Mouse (Mus musculus) frontal cortex, postnatal 10 days (tissue): ENCODE data around the gene Ppp1r12b.
"Not testable (repeated sequence)": the region's sequence is repeated elsewhere in the genome, so short reads cannot be mapped to it uniquely, and the experiment has no call there.

Source experiments
- DNase-seq, 2 experiments: peaks; one replicate each; pipeline ENCODE4 v3.0.0; 2022; ENCODE audit warnings: low spot score in 2 of 2, mixed read lengths in 1 of 2

Ppp1r12b gene

DNA sequence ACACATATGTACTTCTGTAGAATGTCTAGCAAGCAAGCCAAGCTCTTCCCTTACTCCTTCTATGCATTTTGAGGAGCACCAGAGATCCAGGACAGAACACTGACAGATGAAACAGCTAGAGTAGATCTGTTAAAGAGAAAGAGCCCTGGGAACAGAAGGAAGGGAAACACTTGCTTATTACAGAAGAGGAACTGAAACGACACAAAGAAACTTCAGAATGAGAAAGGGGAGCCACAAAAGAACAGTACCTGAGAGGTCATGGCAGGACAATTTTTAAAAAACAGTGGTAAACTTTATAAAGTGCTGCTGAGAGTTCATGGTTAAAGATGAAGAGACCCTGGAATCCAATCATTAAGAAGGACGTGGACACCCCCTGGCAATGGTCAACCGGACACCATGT lies 105.4 kb downstream of the Ppp1r12b start:
- DNase-seq, result no peak

DNA sequence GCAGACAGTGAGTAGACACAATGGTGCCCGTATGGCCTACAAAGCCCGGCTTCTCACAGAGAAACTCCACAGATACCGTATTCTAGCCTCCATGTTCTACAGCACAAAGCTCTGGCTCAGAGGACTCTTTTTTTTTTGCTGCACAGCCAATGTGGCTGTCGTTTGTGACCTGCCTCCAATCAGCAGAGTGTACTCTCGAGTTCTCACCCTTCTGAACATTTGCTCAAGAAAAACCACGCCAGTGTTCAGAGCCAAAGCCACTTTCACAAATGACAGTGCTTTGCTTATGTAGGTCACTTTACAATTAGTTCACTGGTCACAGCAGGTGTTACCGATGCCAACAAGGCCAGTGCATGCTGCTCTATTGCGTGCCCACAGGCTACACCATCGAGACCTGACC lies 107.9 kb downstream of the Ppp1r12b start:
- no peak for DNase-seq

DNA sequence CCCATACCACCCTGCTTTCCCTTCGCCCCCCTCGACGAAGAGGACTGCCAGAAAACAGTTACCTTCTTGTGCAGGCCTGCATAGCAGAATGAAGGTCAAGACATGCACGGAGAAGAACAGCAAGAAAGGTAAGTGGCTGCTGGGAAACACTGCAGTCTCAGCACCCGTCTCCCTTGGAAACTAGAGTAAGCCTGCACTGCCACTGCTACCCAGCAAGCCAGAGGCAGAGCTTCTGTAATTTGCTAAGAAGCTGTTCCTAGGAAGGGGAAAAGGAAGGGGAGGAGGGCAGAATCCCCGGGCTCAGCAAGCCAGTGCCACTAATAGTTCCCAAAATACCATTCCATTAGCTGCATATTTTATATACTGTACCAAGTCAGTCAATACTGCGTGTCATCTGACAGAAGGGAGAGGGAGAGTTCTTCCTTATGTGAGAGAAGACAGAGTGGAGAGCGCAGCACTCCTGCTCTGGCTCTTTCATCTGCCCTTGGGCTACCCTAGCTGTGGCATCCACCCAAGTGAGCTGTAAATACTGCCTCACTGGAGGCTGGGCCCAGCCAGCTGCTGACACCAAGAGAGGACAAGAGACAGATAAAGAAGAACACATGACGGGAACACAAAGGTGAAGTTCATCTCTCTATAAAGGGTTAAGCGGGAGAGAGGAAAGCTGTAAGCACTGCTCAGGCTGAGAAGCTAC lies 109.3 kb downstream of the Ppp1r12b start:
- DNase-seq, result no peak

DNA sequence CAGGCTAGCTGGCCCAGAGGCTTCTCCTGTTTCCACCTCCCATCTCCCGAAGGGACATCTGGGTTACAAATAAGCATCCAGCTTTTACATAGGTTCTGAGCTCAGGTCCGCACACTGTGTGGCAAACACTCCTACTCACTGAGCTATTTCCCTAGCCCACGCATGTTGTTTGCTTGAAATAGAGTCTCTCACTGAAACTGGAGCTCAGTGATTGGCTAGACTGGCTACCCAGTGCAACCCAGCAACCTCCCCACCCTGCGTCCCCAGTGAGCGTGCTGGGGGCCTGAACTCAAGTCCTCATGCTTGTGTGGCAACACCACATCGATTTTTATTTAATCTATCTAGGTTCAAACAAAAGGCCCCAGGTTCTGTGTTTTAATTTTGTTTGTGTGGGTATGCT lies 112.4 kb downstream of the Ppp1r12b start:
- DNase-seq, result no peak

DNA sequence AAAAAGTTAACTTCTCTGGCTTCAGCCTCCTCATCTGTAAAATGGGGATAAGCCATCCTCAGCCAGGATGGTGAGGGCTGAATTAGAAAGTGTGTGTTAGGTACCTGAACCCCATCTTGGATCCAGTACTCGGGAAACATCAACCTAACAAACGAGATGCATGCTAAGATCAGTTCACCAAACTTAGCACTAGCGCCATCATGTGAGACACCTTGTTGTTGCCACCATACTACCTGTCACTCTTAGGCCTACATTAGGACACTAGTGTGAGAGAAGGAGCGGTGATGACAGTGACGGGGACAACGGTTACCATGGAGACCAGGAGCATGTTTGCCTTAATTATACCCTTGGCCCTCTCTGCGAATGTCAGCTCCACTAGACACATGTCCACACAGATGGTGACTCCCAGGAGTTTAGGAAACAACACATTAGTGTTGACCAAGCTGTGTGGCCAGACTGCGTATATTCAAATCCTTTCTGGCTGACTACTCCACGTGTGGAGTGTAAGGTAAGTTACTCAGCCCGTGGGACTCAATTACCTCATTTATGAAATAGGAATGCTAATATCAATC lies 118.7 kb downstream of the Ppp1r12b start:
- no peak for DNase-seq

DNA sequence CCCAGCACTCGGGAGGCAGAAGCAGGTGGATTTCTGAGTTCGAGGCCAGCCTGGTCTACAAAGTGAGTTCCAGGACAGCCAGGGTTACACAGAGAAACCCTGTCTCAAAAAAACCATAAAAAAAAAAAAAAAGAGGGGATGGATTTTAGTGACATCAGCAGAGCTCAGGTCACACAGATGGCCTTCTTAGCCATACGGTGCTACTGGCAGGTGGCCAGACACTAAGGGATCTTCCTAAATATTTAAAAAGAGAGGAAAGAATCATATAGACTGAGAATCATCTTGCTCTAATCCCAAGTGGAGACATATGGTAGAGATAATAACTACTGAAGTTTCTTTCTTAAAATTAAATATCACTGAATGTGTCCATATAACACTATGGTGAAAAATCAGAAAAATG lies 124.9 kb downstream of the Ppp1r12b start:
- not testable (repeated sequence) for DNase-seq

DNA sequence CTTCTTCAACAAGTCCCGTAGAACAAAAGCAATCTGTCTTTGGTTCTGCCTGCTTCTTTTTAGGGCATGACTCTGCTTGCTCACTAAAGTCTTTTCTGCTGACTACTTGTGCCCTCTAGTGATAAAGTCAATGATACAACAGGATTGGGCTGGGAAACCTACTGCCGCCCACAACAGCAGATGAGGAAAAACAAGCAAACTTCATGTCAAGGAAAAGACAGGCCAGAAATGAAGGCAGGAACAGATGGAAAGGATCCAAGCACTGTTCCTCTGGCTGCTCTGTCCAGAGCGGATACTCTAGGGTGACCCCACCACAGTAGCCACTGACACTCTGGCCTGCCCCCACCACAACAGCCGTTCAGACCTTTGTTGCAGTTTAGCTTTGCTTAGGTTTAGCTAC lies 126.1 kb downstream of the Ppp1r12b start:
- DNase-seq, result no peak

DNA sequence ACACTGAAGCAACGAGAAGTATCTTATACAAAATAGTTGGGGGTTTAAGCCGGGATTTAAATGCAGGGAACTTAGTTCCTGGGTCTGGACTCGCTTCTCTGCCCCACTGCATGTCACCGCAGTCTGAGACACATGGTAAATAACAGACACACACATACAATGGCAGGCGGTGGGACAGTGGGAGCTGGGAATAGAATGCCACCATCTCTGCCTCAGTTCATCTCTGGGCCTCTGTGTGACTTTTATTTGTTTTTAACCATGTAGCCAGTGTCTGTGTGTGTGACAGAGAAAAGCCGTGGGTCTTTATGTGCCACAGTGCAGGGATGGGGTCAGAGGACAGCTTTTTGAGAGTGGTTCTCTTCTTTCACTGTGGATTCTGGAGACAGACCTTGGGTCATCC lies 130.8 kb downstream of the Ppp1r12b start:
- DNase-seq, result no peak

DNA sequence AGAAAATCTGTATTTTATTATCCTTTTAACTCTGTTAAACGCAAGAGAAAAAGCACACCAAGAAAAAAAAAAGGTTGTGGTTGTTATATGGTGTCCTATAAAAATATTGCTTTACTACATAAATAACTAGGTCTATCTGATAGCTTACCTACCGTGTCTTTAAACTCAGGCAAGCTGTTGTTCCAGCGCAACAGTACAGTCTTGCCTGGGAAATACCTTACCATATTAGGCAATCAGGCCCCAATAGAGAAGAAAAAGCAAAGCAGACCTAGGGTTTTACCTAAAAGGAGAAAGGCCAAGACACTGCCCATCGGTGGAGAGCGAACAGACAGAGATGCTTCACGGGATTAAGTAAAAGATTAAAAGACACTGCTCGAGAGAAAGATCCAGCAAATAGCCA lies 131.9 kb downstream of the Ppp1r12b start:
- DNase-seq, result no peak

DNA sequence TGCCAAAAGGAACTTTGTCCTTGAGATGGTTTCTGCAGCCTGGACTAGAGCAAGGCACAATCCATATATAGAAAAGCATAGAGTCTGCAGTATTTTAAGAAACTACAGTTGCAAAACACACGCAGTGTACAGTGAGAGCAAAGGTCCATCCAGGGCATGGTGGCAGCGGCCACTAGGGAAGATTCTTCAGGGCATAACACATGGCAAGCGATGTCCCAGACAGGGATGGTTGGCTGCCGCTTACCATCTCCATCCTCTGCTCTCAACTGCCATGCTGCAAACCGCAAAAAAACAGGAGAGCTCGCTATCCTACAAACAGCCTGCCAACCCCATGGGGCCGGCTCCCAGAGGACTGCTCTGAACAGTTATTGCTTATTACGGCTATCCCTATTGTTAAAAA lies 132.4 kb downstream of the Ppp1r12b start:
- DNase-seq, result no peak

DNA sequence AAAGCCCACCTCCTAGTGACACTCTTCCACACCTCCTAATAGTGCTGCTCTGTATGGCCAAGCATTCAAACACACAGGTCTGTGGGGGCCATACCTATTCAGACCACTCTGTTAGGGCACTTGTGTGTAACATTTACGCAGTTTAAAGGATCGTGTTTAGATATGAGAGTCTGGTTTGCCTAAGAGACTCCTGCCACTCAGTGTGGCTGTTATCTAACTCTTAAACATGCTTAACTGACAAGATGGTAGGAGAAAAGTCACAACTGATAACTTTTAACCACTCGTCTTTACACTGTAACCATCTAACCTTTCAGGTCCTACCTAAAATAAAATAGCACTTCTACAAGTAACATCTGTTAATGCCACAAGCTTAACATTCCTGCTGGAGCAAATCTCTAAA lies 134.9 kb downstream of the Ppp1r12b start:
- no peak for DNase-seq

DNA sequence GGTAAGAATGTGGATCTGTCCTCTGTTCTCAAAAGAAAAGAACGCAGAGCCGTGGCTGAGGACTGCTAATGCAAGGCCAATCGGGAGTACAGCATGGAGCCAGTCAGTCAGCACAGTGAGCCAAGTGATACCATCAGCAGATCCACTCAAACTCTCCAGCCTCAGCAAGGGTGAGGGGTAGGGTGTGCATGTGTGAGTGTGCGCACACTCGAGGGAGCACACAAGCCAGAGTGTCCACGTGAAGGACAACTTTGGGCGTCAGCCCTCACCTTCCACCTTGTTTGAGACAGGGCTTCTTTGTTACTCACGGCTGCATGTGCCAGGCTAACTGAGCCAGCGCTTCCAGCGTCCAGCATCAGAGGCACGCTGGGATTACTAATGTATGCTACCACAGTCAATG lies 136.5 kb downstream of the Ppp1r12b start:
- no peak for DNase-seq

DNA sequence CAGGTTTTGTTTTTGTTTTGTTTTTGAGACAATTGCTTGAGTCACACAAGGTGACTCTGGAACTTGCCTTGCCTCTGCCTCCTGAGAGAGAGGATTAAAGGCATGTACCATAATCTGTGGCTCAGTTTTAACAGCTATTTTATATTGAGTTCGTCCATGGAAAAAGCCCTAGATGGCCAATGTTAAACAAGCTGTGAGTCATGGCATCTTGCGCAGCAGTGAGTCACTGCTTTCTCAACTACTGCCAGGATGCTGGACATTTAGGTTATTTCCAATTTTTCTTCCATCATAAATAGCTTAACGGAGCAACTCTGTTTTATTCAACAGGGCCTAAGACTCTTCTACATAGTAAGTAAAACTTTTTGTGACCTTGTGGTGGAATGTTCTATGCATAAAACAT lies 137.0 kb downstream of the Ppp1r12b start:
- no peak for DNase-seq

DNA sequence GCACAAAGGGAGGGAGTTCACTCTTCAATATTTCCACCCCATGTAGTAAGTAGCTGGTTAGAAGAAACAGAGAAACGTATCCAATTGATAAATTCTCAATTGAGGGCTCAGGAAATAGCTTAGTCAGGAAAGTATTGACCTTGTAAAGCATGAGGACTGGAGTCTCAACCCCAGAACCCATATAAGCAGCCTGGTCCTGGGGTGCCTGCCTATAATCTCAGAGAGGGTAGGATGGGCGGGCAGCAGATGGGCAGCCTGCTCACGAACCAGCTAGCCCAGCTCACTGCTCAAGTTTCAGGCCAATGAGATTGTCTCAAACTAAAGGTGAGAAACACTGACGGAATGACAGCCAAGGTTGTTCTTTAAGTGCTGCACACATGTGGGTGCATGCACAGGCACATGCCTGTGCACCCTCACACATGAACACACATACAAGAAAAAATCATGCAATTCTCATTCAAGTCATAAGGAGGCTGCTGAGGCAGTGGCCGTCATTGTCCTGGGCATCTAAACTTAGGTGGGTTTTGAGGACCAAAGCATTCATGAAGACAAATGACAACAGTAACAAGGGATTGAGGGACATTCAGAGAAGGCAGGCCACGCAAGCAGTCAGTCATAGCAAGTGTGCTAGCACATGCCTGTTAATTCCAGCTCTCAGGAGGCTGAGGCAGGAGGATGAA lies 137.7 kb downstream of the Ppp1r12b start:
- DNase-seq, result no peak

DNA sequence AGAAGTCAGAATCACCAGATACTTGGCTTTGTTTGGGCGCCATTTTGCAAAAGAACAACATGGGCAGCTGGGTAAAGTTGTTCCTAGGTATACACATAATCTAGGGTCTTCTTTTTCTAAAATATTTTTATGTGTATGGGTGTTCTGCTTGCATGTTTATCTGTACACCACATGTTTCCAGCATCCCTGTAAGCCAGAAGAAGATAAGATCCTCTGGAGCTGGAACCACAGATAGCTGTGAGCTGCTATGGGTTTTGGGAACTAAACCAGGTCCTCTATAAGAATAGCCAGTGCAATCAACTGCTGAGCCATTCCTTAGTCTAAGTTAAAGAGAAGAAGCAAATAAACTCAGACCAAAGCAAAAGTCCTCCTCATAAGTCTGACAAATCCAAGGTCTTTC lies 138.6 kb downstream of the Ppp1r12b start:
- DNase-seq, result no peak

DNA sequence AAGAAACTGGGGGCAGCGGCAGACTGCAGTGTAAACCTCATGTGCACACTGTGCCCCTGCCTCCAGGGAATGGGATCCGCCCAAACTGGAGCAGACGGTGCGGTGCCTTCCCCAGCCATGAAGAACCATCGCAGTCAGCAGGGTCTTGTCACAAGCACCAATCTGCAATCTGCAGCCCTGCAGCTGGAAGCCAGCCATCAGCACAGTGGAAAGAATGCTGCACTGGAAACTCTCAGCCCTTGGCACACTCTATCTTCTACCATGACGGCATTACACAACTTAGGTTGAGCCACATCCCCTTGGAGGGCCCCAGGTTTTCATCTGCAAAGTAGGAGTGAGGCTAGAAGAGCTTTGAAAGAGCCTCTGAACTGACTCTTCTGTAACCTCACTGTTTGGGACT lies 139.1 kb downstream of the Ppp1r12b start:
- no peak for DNase-seq

DNA sequence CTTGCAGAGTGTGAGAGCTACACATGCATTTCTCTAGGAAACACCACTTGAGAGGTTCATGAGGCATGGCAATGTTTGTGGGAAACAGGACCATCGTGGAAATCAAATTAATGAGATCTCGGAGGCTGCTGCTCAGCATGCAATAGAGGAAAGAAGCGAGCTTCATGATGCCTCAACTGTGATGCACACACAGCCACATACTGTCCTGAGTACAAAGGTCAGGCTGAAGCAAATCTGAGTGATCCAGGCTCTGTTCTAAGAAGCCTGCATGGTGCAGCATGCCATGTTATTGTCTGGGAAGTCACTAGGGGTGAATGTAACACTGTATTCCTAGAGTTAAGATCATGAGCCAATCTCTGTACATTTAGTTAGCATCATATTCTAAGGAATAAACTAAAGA lies 140.0 kb downstream of the Ppp1r12b start:
- no peak for DNase-seq

DNA sequence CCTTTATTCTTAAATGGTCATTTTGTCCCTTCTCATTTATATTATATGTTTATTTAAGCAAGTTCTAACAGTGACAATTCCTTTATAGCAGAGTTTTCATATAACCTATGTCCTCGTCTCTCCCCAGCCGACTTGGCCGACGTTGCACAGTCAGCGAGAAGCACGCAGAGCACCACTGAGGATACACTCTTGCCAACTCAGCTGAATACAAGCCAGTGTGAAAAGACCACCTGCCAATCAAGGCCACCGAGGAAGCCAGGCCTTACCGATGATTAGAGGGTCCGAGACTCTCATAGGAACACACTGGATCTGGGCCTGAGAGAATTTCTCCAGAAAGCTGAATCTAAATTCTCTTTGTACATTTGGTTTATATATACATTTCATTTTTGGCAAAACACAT lies 150.3 kb downstream of the Ppp1r12b start:
- DNase-seq, result no peak

DNA sequence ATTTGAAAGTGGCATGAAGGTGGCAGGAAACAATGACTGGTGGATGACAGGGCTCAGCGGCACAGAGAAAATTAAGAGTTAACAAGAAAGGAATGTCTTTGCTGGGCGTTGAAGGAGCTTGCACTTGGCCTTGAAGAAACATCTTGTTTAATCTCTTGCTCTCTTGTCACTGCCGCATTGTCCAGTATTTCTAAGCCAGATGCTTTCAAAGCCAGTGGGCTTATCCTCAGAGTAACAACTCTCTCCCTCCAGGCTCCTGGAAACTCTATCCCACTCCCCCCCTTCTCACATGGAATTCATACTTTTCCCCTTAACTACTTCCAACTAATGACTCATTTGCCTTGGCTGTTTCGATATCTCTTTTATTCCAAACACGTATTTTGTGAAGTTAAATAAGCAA lies 151.4 kb downstream of the Ppp1r12b start:
- DNase-seq, result no peak

DNA sequence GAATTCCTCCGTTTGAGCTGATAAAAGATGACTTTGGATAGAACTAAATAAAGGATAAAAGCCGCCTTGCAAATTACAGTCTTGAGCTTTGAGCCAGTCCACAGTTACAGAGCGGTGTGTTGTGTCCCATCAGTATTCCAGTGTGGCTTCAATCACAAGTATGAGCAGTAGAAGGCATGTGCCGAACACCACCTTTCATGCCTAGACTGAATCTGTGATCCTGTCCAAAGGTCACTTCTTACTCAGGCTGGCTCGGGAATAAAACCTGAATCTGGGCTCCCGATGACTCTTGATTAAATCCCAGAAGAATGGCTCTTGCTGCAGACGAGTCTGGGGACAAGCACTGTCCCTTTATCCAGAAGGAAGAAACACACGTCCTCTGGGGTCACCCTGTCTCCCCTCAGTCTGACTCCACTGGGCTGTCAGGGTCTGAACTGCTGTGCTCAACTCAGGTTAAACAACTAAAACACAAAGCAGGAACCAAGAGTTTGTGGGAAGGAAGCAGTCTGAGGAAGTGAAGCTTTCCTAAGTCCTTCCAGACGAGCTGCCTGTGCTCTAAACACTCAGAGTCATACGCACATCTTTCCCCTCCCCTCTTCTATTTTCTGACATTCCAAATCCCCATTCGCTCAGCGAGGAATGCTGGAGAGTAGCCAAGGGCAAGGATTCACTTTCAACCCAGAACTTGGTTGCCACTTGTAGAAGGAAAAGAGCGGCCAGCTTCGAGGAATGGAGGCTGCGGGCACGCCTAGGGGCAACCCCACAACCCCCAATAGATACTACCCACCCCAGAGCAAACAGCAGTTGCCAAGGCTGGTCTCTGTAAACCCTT lies 152.2 kb downstream of the Ppp1r12b start:
- DNase-seq, result no peak

DNA sequence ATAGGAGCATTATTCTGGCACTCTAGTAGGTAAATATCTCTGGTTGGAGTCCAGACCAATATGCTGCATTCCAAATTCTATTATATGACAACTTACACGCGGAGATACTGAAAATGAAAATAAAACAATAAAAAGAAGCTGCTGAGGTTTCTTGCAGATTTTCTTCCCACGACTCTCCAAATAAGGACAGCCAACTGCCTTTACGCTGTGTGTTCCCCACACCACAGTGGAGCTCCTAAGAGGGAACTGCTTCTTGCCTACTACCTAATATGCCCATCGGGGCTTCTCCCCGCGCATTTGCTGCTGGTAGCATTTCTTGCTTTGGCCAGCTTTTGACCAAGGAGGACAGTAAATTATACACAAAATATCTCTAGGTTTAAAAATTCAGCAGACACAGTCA lies 154.0 kb downstream of the Ppp1r12b start:
- DNase-seq, result no peak

DNA sequence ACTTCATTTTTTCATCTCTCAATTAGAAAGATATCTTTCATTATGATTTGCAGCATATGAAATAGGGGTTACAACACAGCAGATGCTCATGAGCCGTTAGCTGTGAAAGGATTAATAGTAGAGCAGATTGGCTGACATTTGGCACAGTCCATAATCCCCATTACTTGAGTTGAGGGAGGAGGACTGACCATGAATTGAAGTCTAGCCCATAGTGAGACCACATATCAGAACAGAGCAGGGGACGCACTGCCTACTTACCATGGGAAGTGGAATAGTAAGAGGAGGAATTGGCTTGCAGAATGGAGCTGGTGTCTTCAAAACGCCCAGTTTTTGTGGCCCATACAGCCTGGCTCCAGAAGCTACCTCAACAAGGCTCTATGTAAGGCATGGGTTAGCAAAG lies 159.2 kb downstream of the Ppp1r12b start:
- no peak for DNase-seq

DNA sequence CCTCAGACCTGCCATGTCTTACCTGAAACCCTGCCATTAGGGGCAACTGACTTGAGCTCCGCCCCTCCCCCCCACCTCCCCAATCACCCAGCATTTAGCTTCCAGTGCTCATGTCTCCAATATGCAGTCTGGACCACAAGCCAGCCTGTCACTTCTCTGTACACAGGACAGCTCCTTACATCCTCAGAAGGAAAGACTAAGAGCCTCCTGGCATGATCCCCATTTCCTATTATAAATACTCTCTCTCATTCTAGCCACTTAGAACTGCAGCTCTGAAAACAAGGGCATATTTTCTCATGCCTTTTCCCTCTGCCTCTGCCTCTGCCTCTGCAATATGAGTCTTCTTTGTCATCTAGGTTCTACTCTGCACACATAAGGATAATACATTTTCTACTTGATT lies 159.7 kb downstream of the Ppp1r12b start:
- DNase-seq, result no peak
